Mouse (Mus musculus) embryonic fibroblast, embryonic 13.5 days (primary cell): ENCODE results near the gene Etl4.

ENCODE experiments used
- CTCF ChIP-seq: IDR thresholded peaks from 2 replicates; pipeline ENCODE4 v1.5.1; 2011; ENCODE audit warnings: mild to moderate bottlenecking, control low read depth, low read length, moderate library complexity, borderline replicate concordance; ENCODE audit not compliant: insufficient read depth
- POLR2A ChIP-seq: IDR thresholded peaks from 2 replicates; pipeline ENCODE4 v1.6.1; 2011; ENCODE audit warnings: low read depth, mild to moderate bottlenecking, control low read depth, low read length, moderate library complexity

DNA sequence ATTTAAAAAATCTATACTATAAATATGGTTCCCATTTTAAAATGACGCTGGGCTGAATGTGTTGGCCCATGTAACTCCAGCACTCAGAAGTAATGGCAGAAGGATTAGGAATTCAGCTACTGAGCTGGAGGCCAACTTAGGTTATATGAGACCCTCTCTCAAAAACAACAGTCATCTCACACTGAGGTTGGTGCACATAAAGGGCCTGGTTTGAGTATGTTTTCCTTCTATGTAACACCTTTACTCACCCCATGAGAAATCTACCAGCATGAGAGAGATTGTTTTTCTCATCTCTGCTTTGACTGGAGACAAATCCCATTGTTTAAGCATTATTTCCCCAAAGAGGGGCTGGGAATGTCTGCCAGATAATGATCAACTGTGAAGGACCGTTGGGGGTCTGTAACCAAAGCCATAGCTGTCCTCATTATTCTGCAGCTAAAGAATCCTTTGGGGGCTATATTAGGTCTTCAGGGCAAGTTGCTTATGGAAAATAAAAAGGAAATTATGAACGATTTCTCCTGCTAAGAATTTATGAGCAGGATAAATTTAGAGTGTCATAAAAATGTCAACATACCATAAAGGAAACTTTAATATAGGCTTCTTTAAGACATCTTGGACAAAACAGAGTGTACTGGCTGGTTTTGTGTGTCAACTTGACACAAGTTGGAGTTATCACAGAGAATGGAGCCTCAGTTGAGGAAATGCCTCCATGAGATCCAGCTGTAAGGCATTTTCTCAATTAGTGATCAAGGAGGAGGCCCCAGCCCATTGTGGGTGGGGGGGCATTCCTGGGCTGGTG is 922.2 kb downstream of the Etl4 start:
- TF ChIP-seq POLR2A (no peak), CTCF (no peak)
